Mouse (Mus musculus) heart, postnatal 4 days (tissue): Measurements from ENCODE around the gene Wars. TPM values are rescaled to one million over a fixed set of nuclear protein-coding genes. Genes with fewer than 3 reads are reported as not detected.

Experiments
- DNase-seq: peaks from one replicate; pipeline ENCODE4 v3.0.0; 2021
- total RNA-seq, 2 experiments: library from RNA; stranded (reverse); gene quantifications; 2 replicates each; pipeline ENCODE4 v1.2.3; 2021

Wars gene
- total RNA-seq, 2 experiments from 2014 or later: 48.1 to 49.0 TPM

GRCm38 (mm10) chr12:108906398-108906797, 12.4 kb upstream of the Wars start:
- DNase-seq: no peak

GRCm38 (mm10) chr12:108905620-108906302, 11.8 kb upstream of the Wars start:
- DNase-seq: no peak

GRCm38 (mm10) chr12:108904276-108904653, 10.3 kb upstream of the Wars start:
- no peak for DNase-seq

- peak; percentile 69 for DNase-seq
Measured at GRCm38 (mm10) chr12:108903600-108904275, 9.8 kb upstream of the Wars start.

GRCm38 (mm10) chr12:108902940-108903339, 9.0 kb upstream of the Wars start:
- DNase-seq: peak; percentile 71

GRCm38 (mm10) chr12:108901346-108901745, 7.4 kb upstream of the Wars start:
- no peak for DNase-seq

- peak; percentile 41 for DNase-seq
Measured at GRCm38 (mm10) chr12:108896006-108896405, 2.0 kb upstream of the Wars start.

GRCm38 (mm10) chr12:108894432-108894816, 450 bp upstream of the Wars start:
- no peak for DNase-seq

- DNase-seq: peak; percentile 36
Measured at GRCm38 (mm10) chr12:108892989-108893714, 822 bp downstream of the Wars start, which contains the start of gene Wdr25. TSS of gene Wdr25 (plus strand) at chr12:108893631.

GRCm38 (mm10) chr12:108888632-108889031, 5.3 kb downstream of the Wars start:
- no peak for DNase-seq

- no peak for DNase-seq
Measured at GRCm38 (mm10) chr12:108887077-108887476, 6.9 kb downstream of the Wars start.

GRCm38 (mm10) chr12:108885906-108886305, 8.1 kb downstream of the Wars start:
- no peak for DNase-seq

GRCm38 (mm10) chr12:108882776-108883175, 11.2 kb downstream of the Wars start:
- DNase-seq: no peak

- DNase-seq: no peak
Measured at GRCm38 (mm10) chr12:108881192-108881591, 12.8 kb downstream of the Wars start.

GRCm38 (mm10) chr12:108880606-108881005, 13.4 kb downstream of the Wars start:
- DNase-seq: no peak

- no peak for DNase-seq
Measured at GRCm38 (mm10) chr12:108879138-108879537, 14.8 kb downstream of the Wars start.

GRCm38 (mm10) chr12:108873122-108873521, 20.9 kb downstream of the Wars start:
- no peak for DNase-seq

GRCm38 (mm10) chr12:108869575-108869974, 24.4 kb downstream of the Wars start:
- DNase-seq: peak; percentile 28

GRCm38 (mm10) chr12:108865007-108865494, 28.9 kb downstream of the Wars start:
- DNase-seq: no peak

- no peak for DNase-seq
Measured at GRCm38 (mm10) chr12:108858486-108858885, 35.5 kb downstream of the Wars start.

GRCm38 (mm10) chr12:108857589-108858184, 36.3 kb downstream of the Wars start:
- DNase-seq: peak; percentile 23

GRCm38 (mm10) chr12:108857109-108857508, 36.9 kb downstream of the Wars start:
- DNase-seq: no peak

- DNase-seq: no peak
Measured at GRCm38 (mm10) chr12:108856186-108856585, 37.8 kb downstream of the Wars start.
